Mouse (Mus musculus) adrenal gland, adult 8-10 months (tissue): ENCODE data around the gene Adgb. TPM values are rescaled to one million over a fixed set of nuclear protein-coding genes. Genes with fewer than 3 reads are reported as not detected.
A peak's percentile ranks its signal among the peaks of the same experiment; 100 is the strongest.
"Not testable (repeated sequence)": the region's sequence is repeated elsewhere in the genome, so short reads cannot be mapped to it uniquely, and the experiment has no call there.

Experiments
- DNase-seq: peaks from one replicate; pipeline ENCODE4 v3.0.0; 2022
- total RNA-seq, 4 experiments: library from RNA; stranded (reverse); gene quantifications; 2 replicates each; pipeline ENCODE4 v1.2.4; 2022

Gene Adgb
- total RNA-seq = 1 to 10 TPM in 2 of 4 experiments, under 1 TPM in 2; 0.52 to 1.8 (median 1.0) TPM

GRCm38 (mm10) chr10:10471961-10472610, at the start of gene Adgb:
Adgb (minus strand) TSS chr10:10472326.
- peak; percentile 35 for DNase-seq

- DNase-seq = no peak
Observed at GRCm38 (mm10) chr10:10480139-10480538, 8.0 kb upstream of the Adgb start.

GRCm38 (mm10) chr10:10477429-10477828, 5.3 kb upstream of the Adgb start:
- DNase-seq = not testable (repeated sequence)

DNA sequence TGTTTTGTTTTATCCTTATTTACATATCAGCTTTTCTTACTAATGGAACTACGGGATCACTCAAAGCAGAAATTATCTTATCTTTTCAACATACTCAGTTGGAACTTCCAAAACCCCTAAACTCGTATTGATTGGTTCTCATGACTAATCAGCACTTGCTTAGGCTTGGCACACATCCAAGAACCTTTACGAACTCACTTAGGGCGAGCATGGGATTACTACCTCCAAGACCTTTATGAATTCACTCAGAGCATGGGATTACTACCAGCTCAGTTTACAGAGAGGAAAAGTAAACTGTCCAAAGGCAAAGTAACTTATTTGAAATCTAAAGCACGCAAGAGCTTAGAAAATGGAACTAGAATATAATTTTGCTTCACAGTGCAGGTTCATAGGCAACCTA, 4.8 kb upstream of the Adgb start:
- no peak for DNase-seq

GRCm38 (mm10) chr10:10476549-10476948, 4.4 kb upstream of the Adgb start:
- DNase-seq = no peak

- no peak for DNase-seq
Observed at GRCm38 (mm10) chr10:10468699-10469547, 3.2 kb downstream of the Adgb start.

DNA sequence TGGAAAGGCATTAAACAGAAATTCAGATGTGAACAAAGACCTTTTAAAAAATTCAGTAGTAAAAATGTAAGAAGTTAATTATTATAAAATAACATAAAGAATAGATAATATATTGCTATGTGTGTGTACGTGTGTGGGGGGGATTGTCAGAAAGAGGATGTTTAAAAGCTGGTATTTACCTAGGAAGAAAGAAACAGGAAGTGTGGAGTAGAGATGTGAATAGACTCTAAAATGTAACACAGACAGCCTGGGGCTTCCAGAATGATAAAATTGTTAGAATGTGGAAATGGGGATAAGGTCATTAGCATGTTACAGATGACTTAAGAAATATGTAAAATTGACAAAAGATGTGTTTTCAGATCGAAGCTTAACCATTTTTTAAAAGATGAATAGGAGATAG, 12.0 kb downstream of the Adgb start:
- no peak for DNase-seq

GRCm38 (mm10) chr10:10456991-10457390, 15.1 kb downstream of the Adgb start:
- DNase-seq = peak; percentile 9

- peak; percentile 25 for DNase-seq
Observed at GRCm38 (mm10) chr10:10449067-10449466, 23.1 kb downstream of the Adgb start.

DNA sequence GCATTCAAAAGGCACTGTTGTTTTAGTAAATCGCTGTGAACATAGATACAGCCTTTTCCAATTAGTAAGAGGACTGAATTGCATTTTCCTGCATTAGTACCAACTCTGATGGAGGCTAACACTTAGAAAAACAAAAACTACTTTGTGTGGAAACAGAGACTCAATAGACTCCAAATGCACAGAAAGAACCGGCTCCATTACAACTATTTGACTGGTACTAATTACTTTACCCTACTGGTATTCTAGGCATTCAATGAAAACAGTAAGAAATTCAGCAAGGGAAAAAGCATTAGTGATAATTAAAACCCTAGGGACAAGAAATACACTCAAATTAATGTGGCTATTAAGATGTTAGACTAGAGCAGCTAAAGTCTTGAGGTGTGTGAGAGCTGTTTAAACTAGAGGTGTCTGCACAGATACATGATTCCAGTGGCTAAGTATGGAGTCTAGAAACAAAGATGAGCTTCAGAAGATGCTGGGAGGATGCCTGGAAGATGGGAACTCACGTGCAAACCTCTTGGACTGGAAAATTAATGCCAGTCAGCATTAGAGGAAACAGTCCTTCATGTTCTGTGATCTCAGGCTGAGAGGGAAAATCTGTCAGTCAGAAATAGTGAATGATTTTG, 27.2 kb downstream of the Adgb start:
- no peak for DNase-seq

DNA sequence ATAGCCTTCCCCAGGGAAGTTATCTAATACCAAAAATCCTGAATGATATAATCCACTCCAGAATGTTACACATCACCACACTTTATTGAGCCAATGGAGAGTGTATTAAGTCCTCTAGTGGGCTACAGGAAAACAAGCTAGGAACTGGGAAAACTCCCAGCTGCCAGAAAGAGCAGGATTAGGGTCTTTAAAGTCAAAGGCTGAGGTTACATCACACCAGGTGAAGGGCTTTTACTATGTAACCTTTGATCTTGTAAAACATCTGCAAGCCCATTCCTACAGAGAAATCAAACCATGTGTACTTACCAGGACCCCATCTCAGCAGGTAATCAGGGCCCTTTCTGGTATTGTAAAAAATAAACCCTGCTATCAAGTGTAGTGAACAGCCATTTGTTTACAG, 28.6 kb downstream of the Adgb start:
- DNase-seq = no peak

- DNase-seq = no peak
Observed at GRCm38 (mm10) chr10:10435014-10435413, 37.1 kb downstream of the Adgb start.

DNA sequence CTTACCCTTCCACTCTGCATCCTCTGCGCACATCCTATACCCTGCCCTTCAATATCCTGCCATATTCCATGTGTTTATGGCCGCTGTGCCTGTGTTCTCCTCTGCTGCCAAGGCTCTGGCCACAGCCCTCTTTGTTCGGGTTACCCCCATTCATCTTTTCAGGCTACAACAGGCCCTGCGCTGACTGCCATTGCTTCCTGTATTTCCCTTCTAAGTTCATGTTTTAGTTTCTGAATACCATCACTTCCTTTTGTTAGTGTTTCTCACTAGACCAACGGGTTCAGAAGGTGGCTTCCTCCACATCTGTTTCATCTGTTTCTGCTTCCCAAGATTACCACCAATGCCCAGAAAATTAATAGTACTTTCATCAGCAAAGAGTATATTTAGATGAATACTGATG, 42.5 kb downstream of the Adgb start:
- no peak for DNase-seq

DNA sequence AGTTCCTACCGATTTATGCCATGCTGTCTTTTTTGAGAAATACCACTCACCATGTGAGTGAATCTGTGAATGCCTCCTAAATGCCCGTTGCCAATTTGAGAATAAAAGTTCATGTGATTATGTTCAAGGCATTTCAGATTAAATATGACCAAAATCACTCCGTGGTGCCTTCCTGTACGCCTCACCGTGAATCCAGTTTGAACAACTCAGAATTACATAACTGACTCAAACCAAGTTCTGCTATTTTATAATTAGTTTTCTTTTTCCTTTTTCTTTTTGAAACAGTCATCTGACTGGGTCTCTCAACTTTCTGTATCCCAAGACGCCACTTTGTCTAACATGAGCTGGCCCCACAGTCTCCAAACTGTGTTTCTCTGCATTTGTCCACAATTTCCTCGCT, 43.1 kb downstream of the Adgb start:
- DNase-seq = no peak

DNA sequence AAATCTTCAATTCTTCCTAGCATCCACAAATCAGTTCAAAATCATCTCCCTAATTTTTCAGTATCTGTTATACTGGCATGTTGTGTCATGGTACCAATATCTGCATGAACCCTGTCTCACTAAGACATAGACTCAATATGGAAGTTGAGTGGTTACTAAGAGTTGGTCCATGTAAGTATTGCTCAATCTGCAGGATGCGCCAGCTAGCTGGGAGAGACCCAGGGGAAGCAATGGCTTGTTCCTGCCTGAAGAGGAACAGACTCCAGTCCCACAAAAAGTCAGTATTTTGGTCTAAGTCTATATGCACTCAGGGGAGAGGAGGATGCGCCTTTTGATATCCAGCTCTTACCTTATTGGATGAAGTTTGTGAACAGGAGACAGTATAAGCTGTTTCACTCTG, 47.7 kb downstream of the Adgb start:
- DNase-seq = no peak

GRCm38 (mm10) chr10:10411046-10411445, 61.1 kb downstream of the Adgb start:
- DNase-seq = no peak

- DNase-seq = no peak
Observed at GRCm38 (mm10) chr10:10408166-10408565, 64.0 kb downstream of the Adgb start.

DNA sequence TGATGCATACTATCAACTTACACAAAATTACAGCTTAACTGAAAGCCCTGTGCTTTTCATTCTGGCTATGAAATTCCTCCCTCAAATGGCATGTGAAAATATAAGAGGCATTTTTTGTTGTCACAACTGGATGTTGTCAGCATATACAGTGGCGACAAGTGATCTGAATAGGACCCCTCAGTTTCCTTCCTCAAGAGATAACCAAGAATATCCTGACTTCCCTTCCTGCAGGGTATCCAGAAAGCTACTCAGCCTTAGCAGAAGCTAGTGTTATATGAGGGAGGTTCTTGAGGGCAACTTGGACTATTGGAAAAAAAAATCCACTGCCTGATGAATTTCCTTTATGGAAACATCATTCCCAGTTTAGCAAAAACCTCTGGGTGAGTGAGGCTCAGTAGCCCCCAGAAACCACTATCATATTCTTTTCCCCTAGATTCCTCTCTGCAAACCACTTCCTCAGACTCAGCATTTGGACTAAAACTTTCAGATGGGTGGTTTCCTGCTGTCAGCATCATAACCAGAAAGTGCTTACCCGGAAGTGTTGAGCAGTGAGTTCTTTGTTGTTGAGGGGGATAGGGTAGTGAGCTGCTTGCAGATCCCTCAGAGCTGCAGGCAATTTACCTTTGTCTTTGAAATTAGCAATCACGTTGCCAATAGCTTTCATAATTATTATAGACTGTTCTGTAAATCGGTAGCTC, 76.2 kb downstream of the Adgb start:
- DNase-seq = no peak

DNA sequence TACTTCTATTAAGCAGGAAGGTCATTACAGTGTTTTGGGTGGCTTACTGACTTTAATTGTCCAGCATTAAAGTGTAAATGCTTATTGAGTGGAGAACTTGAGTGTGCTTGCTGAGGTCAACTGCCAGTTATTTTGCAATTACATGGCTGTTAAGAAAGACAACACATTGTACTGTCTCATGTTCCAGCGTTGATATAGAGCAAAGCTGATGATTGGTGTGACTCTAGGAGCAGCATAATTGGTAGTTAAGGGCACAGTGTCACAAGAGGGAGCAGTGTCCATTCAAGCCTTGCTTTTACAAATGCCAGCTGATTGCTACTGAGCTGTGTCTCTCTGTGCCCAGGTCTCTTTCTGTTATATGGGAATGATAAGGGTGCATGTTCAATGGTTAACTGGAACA, 97.5 kb downstream of the Adgb start:
- DNase-seq = no peak

GRCm38 (mm10) chr10:10364025-10364424, 108.1 kb downstream of the Adgb start:
- DNase-seq = no peak

GRCm38 (mm10) chr10:10355605-10356227, 116.4 kb downstream of the Adgb start:
- no peak for DNase-seq

DNA sequence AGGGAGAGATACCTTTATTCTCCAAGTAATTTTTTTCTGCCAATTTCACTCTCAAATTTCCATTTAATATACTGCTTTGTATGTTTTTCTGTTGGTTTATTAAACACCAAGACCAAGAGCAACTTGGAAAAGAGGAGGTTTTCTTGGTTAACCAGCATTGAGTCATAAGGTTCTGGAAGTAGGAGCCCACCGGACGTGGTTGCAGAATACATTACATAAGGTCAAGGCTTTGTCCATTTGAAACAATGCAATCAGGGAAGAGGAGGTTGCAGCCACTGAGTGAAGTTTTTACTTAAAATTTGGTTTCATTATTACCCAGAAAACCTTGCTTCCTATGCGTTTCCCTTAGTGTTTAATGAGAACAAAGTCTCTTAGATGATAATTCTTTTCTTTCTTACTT, 119.9 kb downstream of the Adgb start:
- no peak for DNase-seq
